Mouse (Mus musculus): ENCODE data around the gene Tmem161b.
"Not testable (repeated sequence)": the region's sequence is repeated elsewhere in the genome, so short reads cannot be mapped to it uniquely, and the experiment has no call there.

Gene Tmem161b

GRCm38 (mm10) chr13:84221820-84222681 lies at the start of gene Tmem161b:
Gene Tmem161b (plus strand): TSS chr13:84222296.
- DNase-seq = peak; percentile 86

- not testable (repeated sequence) for DNase-seq
Observed at GRCm38 (mm10) chr13:84185835-84186234, 36.3 kb upstream of the Tmem161b start.

GRCm38 (mm10) chr13:84192723-84193122 lies 29.4 kb upstream of the Tmem161b start:
- no peak for DNase-seq

- no peak for DNase-seq
Observed at GRCm38 (mm10) chr13:84222682-84222992, 541 bp downstream of the Tmem161b start.

GRCm38 (mm10) chr13:84223018-84223417 lies 922 bp downstream of the Tmem161b start:
- DNase-seq = no peak

- DNase-seq = no peak
Observed at GRCm38 (mm10) chr13:84234019-84234418, 11.9 kb downstream of the Tmem161b start.

- no peak for DNase-seq
Observed at GRCm38 (mm10) chr13:84236768-84237167, 14.7 kb downstream of the Tmem161b start.

GRCm38 (mm10) chr13:84238184-84238583 lies 16.1 kb downstream of the Tmem161b start:
- no peak for DNase-seq

GRCm38 (mm10) chr13:84248065-84248464 lies 26.0 kb downstream of the Tmem161b start:
- DNase-seq = no peak

- no peak for DNase-seq
Observed at GRCm38 (mm10) chr13:84251295-84251694, 29.2 kb downstream of the Tmem161b start.

- no peak for DNase-seq
Observed at GRCm38 (mm10) chr13:84255047-84255446, 33.0 kb downstream of the Tmem161b start.

- DNase-seq = not testable (repeated sequence)
Observed at GRCm38 (mm10) chr13:84264418-84264817, 42.3 kb downstream of the Tmem161b start.

GRCm38 (mm10) chr13:84276246-84276645 lies 54.1 kb downstream of the Tmem161b start:
- DNase-seq = no peak

GRCm38 (mm10) chr13:84280352-84280751 lies 58.3 kb downstream of the Tmem161b start:
- DNase-seq = no peak

- no peak for DNase-seq
Observed at GRCm38 (mm10) chr13:84282966-84283365, 60.9 kb downstream of the Tmem161b start.

- DNase-seq = no peak
Observed at GRCm38 (mm10) chr13:84284764-84285558, 62.9 kb downstream of the Tmem161b start.

GRCm38 (mm10) chr13:84285559-84285945 lies 63.5 kb downstream of the Tmem161b start:
- no peak for DNase-seq

GRCm38 (mm10) chr13:84299445-84300053 lies 77.5 kb downstream of the Tmem161b start:
- DNase-seq = no peak

GRCm38 (mm10) chr13:84343272-84343671 lies 121.2 kb downstream of the Tmem161b start:
- DNase-seq = no peak

GRCm38 (mm10) chr13:84343691-84344495 lies 121.8 kb downstream of the Tmem161b start:
- no peak for DNase-seq

GRCm38 (mm10) chr13:84344711-84345110 lies 122.6 kb downstream of the Tmem161b start:
- no peak for DNase-seq

- no peak for DNase-seq
Observed at GRCm38 (mm10) chr13:84345114-84345513, 123.0 kb downstream of the Tmem161b start.

Data from lung, postnatal 14 days (tissue).